Mouse (Mus musculus) heart, embryonic 10.5 days (tissue): Measurements from ENCODE around the gene B3gnt8. TPM values are rescaled to one million over a fixed set of nuclear protein-coding genes. Genes with fewer than 3 reads are reported as not detected.
A peak's percentile ranks its signal among the peaks of the same experiment; 100 is the strongest.
"Not testable (repeated sequence)": the region's sequence is repeated elsewhere in the genome, so short reads cannot be mapped to it uniquely, and the experiment has no call there.

Experiments used
- DNase-seq: peaks from one replicate; pipeline ENCODE4 v3.0.0-alpha.2; 2017; ENCODE audit warnings: low spot score
- H3K27ac ChIP-seq: fragments of 300-500 bp; sonication (generic); 2 replicates; pipeline ENCODE4 v1.5.1; 2016; ENCODE audit warnings: mild to moderate bottlenecking
- H3K27me3 ChIP-seq: fragments of 300-500 bp; sonication (generic); 2 replicates; pipeline ENCODE4 v1.6.1; 2016; ENCODE audit warnings: mild to moderate bottlenecking; ENCODE audit not compliant: poor library complexity, insufficient read depth, severe bottlenecking
- H3K36me3 ChIP-seq: fragments of 300-500 bp; sonication (generic); 2 replicates; pipeline ENCODE4 v1.6.1; 2016; ENCODE audit warnings: mild to moderate bottlenecking, moderate library complexity
- H3K4me1 ChIP-seq: fragments of 300-500 bp; sonication (generic); 2 replicates; pipeline ENCODE4 v1.6.1; 2016; ENCODE audit warnings: mild to moderate bottlenecking
- H3K4me3 ChIP-seq: fragments of 300-500 bp; sonication (generic); 2 replicates; pipeline ENCODE4 v1.5.1; 2016; ENCODE audit warnings: mild to moderate bottlenecking, moderate library complexity
- H3K9me3 ChIP-seq: fragments of 300-500 bp; sonication (generic); 2 replicates; pipeline ENCODE4 v1.6.1; 2016; ENCODE audit warnings: mild to moderate bottlenecking, moderate library complexity
- WGBS: fragments of 180-500 bp; shearing (Covaris S2); methylation state at CpG from one replicate; pipeline ENCODE4 v1.1.7; 2016; 5-methylcytosine and 5-hydroxymethylcytosine counted together
- polyA plus RNA-seq: library from polyadenylated mRNA; unstranded; fragments of >200 nt; fragmentation: Nextera tagmentation; extraction: Ambion mirVana; gene quantifications from 2 replicates; pipeline ENCODE4 v1.2.1, GENCODE M21; 2016

The B3gnt8 gene
- polyA plus RNA-seq: 5.2 and 5.4 TPM in 2 replicates

DNA sequence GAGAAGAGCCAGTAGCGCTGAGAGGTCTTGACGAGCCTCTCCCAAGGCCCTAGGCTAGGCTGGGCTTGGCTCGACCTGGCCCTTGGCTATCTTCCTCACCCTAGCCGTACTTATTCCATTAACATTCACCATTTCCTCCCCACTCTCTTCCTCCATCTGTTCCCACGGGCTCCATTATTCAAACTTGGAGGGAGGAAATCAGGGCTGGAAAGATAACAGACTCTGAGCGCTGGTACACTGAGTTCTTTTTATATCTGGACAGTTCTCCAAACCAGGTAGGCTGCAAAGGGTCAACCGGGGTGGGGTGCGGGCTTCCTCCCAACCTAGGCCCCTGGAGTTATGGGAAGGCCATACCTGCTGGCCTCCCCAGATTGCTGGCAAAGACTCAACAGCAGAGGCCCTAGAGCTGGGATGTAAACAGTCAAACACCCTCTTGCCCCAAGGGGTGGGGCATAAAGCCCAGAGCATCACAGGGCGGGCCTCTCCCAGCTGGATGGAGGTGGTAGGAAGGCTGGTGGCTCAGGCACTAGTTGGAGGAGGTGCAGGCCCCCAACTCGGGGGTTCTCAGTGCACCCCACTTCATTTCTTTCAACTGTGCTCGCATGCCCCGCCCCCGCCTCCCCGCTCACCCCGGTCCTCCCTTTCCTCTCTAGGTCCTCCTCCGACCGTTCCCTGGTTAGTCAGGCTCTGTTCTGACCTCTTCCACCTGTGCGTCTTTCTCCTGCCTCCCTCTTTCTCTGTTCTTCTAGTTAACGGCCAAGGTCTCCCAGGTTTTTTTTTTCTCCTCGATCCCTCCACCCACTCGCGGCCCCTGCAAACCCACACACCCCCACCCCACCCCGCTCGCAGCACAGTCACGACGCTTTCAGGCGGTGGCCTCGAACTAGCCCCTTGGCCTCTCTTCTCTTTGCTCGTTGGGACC is at the start of gene B3gnt8:
B3gnt8 (plus strand) TSS at position 146 of the 922 bp plus-strand sequence.
- 9% methylated on average over 29 of the region's 29 CpGs for WGBS
- peak within 1 kb of the TSS; percentile 74 for H3K27ac ChIP-seq
- peak within 1 kb of the TSS; percentile 63 for H3K4me3 ChIP-seq
- no peak for DNase-seq
- peaks cover 41% of the 10 kb centered on the region for H3K4me1 ChIP-seq
- 0 out of 2 replicates have a peak, but pooled peaks cover 9% of the 10 kb centered on the region for H3K27me3 ChIP-seq
- H3K36me3 ChIP-seq: peaks cover 59% of the 10 kb centered on the region
- no peaks in the 10 kb centered on the region for H3K9me3 ChIP-seq

DNA sequence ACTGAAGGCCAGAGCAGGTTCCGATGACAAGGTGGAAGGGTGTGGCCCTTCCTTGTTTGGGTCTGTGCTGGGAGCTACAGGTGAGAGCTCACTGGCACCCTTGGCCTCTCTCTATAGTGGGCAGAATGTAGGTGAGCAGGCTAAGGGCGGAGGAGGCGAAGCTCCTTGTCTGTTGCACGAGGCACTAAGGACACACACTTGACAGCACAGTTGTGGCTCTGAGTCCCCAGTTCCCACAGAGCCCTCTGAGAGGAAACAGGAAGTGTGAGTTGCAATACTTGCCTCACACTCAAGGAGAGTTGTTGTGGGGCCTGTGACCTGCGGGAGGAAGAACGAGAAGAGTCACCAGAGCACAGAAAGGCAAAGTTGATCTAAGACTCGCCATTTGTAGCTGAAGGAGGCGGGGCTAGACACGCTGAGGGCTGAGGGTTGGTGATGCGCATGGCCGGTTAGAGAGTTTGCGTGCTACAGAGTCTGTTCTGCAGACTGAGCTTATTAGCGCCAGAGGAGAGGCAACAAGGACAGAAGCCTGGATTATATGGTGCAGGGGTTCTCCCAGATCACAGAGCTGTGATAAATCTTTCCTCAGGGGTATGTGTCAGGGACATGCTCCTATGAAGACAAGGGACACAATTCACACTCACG is 49.5 kb upstream of the B3gnt8 start:
- 74% methylated on average over 14 of the region's 14 CpGs for WGBS
- not testable (repeated sequence) for H3K9me3 ChIP-seq, H3K27me3 ChIP-seq, H3K4me1 ChIP-seq, DNase-seq, H3K36me3 ChIP-seq, H3K4me3 ChIP-seq, H3K27ac ChIP-seq

DNA sequence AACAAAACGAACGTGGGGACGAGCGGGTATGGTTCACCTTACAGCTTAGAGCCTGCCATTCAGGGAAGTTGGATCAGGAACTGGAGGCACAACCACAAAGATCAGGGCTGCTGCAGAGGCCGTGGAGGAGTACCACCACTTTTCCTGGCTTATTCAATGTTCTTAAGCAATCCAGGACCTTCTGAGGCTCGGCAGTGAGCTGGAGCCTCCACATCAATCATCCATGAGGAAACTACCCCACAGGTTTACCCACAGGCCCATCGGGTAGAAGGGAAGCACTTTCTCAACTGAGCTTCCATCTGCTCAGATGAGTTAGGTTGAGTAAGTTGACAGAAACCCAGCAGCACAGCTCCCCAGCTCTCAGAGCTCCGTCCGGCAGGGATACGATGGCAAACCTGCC is 47.0 kb upstream of the B3gnt8 start:
- no peaks in the 10 kb centered on the region for H3K9me3 ChIP-seq
- H3K4me3 ChIP-seq: no peak overlapping the region
- no peak overlapping the region for H3K27ac ChIP-seq
- H3K4me1 ChIP-seq: 0 out of 2 replicates have a peak, but pooled peaks cover 3% of the 10 kb centered on the region
- no peaks in the 10 kb centered on the region for H3K36me3 ChIP-seq
- 0 out of 2 replicates have a peak, but pooled peaks cover 5% of the 10 kb centered on the region for H3K27me3 ChIP-seq
- 79% methylated on average over 10 of the region's 10 CpGs for WGBS
- DNase-seq: no peak

DNA sequence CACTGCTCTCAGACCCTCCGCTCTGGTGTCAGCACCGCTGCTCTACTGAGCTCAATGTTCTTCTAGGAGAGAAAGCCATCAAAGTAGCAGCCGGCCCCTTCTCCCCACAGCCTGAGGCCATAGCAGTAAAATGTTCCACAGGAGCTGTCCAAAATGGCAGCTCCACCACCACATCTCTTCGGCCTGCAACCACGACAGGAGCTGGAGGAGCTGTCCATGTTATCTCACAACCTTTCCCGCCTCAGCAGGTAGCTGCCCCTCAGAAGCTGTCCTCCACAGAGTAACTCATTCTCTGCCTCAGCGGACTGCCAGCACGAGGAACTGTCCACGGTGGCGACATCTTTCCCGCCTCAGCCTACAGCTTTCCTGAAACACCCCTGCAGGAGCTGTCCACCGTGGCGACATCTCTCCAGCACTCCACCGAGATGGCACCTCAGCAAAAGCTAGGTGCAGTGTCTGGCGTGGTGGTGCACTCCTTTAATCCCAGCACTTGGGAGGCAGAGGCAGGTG is 44.1 kb upstream of the B3gnt8 start:
- no peak overlapping the region for H3K4me3 ChIP-seq
- no peaks in the 10 kb centered on the region for H3K4me1 ChIP-seq
- no peaks in the 10 kb centered on the region for H3K36me3 ChIP-seq
- no peaks in the 10 kb centered on the region for H3K27me3 ChIP-seq
- H3K27ac ChIP-seq: no peak overlapping the region
- DNase-seq: no peak
- H3K9me3 ChIP-seq: no peaks in the 10 kb centered on the region
- whole genome bisulfite sequencing: 72% methylated on average over 15 of the region's 15 CpGs

DNA sequence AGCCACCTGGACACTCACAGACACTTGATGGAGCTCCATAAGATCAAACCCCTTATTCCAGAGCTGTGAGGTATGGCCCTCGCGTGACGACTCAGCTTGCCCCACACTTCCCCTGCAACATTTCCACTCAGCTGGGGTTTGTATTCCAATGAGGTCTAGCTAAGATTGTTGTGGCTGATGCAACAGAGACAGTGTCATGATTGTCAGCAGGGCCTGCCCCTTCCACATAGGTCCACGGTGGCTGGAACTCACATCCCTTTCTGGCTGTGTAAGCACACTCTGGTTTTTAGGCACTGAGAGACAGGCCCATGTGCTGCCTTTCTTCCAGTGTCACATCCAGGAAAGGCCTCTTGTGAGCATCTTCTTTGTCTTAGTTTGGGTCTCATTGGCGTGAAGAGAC is 41.8 kb upstream of the B3gnt8 start:
- Histone ChIP-seq H3K36me3 (no peaks in the 10 kb centered on the region), H3K27ac (no peak overlapping the region)
- 80% methylated on average over 5 of the region's 5 CpGs for WGBS

DNA sequence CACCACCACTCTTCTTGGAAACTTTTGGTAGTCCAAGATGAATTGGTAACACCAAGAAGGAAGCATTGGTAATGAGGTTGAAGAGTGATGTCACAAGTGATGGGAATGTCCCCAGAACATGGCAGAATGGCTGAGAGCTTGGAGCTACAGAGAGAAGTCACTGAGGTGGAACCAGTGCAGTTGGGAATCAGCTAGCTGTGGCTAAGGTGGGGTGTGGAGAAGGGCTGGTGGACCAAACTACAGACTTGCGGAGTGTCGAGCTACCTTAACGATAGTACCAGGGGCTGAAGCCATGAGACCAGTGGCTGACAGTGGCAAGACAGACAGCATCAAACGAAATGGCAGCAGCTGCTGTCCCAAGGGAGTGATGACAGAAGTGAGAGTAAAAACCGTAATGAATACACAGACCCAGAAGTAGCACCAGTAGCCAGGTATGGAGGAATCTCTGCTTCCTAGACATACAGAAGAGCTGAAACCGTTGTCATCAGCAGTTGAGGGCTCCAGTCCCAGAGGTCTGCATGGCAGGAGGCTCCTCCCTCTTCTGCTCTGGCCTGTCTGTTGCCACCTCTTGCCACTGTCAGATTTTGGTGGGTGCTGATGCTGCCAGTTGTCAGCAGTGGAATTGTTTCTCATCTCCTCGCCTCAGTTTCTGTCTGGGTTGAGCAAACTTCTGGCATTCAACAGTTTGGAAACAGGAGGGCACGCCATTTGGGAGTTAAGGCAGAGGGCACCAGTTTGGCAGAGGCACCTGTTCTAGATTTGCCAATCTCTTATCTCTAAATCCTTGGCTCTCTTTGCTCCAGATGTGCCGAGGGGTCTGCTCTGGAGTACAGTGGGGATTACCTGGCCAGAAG is 40.9 kb upstream of the B3gnt8 start:
- Histone ChIP-seq H3K27ac (no peak overlapping the region), H3K27me3 (no peaks in the 10 kb centered on the region), H3K9me3 (no peaks in the 10 kb centered on the region), H3K4me1 (no peaks in the 10 kb centered on the region), H3K36me3 (no peaks in the 10 kb centered on the region), H3K4me3 (no peak overlapping the region)
- DNase-seq: peak; percentile 51
- WGBS: 73% methylated on average over 9 of the region's 9 CpGs

More for the DNA sequence above, 41.8 kb upstream of the B3gnt8 start:
- Histone ChIP-seq H3K4me1 (no peaks in the 10 kb centered on the region), H3K9me3 (no peaks in the 10 kb centered on the region), H3K27me3 (no peaks in the 10 kb centered on the region), H3K4me3 (no peak overlapping the region)
- no peak for DNase-seq

DNA sequence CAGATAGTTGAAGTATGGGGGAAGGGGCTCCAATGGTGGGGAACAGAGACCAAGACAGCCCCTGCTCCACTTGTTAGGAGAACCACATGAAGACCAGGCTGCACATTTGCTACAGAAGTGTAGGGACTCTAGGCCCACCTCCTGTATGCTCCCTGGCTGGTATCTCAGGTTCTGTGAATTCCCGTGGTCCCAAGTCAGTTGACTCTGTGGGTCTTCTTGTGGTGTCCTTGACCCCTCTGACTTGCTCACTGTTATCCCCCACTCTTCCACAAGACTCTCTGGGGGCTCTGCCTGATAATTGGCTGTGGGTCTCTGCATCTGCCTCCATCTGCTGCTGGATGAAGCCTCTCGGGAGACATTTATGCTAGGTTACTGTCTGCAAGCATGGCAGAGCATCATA is 35.2 kb upstream of the B3gnt8 start:
- Histone ChIP-seq H3K27ac (no peak overlapping the region), H3K4me3 (no peak overlapping the region), H3K27me3 (no peaks in the 10 kb centered on the region), H3K36me3 (no peaks in the 10 kb centered on the region), H3K9me3 (no peaks in the 10 kb centered on the region), H3K4me1 (no peaks in the 10 kb centered on the region)
- DNase-seq: peak; percentile 64
- 77% methylated on average over 2 of the region's 2 CpGs for WGBS

DNA sequence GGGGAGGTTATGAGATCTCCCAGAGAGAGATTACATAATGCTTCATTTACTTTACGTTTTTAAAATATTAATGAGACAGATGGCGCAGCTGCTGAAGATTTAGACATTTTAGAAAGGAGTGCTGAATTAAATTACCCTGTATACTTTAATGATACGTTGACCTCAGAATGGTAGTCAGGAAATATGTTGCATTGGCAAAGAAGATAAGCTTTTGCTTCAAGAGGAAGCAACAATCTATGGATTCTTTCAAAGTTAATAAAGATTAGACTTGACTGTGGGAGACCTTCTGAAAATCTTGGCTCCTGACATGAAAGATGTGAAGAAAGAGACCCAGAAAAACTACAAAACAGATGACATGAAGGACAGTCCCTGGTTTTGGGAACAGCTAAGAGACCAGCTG is 32.6 kb upstream of the B3gnt8 start:
- H3K27ac ChIP-seq: no peak overlapping the region
- no peak overlapping the region for H3K4me3 ChIP-seq
- no peaks in the 10 kb centered on the region for H3K27me3 ChIP-seq
- H3K4me1 ChIP-seq: no peaks in the 10 kb centered on the region
- no peaks in the 10 kb centered on the region for H3K36me3 ChIP-seq
- no peaks in the 10 kb centered on the region for H3K9me3 ChIP-seq
- 79% methylated on average over 3 of the region's 3 CpGs for WGBS
- DNase-seq: no peak

DNA sequence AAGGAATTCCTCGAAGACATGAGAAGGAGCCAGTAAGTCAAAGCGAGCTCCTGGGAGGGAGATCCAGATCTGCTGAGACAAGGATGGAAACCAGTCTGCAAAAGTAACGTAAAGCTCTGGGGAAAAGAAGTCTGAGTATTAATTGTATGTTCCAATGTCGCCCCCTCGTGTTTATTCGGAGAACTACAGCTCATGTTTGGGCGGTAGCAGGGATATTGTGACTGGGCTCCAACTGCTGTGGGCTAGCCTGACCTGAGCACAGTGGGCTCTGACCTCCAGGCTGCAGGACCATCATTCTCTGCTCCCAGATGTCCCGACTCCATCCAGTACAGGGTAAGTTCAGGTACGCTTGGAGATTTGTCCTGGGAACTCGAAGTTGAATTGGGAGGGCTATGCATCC is 26.8 kb upstream of the B3gnt8 start:
- no peaks in the 10 kb centered on the region for H3K9me3 ChIP-seq
- DNase-seq: peak; percentile 78
- H3K27me3 ChIP-seq: no peaks in the 10 kb centered on the region
- no peak overlapping the region for H3K4me3 ChIP-seq
- no peaks in the 10 kb centered on the region for H3K36me3 ChIP-seq
- no peaks in the 10 kb centered on the region for H3K4me1 ChIP-seq
- WGBS: 11% methylated on average over 10 of the region's 10 CpGs
- H3K27ac ChIP-seq: no peak overlapping the region

DNA sequence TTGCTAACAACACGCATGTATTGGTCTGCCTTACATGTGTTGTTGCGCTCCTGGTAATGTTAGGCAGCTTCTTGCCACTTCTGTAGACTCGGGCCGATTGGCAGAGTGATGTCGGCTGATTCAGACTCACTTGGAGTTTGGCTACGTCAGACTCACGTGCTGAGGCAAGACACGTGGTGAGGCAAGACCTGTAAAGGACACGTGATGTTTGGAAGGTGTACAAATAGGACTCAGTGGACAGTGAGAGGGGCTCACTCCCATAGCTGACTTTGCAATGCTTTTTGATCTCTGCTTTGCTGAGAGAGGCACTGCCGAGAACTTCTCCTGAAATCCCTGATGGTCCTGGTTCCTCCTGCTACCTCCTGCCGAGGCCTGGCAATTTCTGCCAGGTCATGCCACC is 25.8 kb upstream of the B3gnt8 start:
- 78% methylated on average over 11 of the region's 11 CpGs for WGBS

DNA sequence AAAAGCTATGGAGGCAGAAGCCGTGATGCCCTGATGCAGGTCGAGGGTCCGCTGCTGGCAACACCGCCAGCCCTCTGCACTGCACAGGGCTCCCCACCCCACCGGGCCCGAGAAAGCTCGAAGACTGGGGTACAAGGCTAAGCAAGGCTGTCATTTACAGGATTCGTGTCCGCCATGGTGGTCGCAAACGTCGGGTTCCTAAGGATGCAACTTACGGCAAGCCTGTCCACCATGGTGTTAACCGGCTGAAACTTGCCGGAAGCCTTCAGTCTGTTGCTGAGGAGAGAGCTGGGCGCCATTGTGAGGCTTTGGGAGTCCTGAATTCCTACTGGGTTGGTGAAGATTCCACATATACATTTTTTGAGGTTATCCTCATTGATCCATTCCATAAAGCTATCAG is 25.1 kb upstream of the B3gnt8 start:
- Histone ChIP-seq H3K9me3 (no peaks in the 10 kb centered on the region), H3K36me3 (no peaks in the 10 kb centered on the region), H3K27ac (no peak overlapping the region), H3K4me3 (no peak overlapping the region), H3K27me3 (no peaks in the 10 kb centered on the region), H3K4me1 (no peaks in the 10 kb centered on the region)
- peak; percentile 42 for DNase-seq
- 79% methylated on average over 16 of the region's 16 CpGs for WGBS

More for the DNA sequence above, 25.8 kb upstream of the B3gnt8 start:
- H3K27ac ChIP-seq: no peak overlapping the region
- no peaks in the 10 kb centered on the region for H3K9me3 ChIP-seq
- H3K36me3 ChIP-seq: no peaks in the 10 kb centered on the region
- no peak overlapping the region for H3K4me3 ChIP-seq
- no peaks in the 10 kb centered on the region for H3K27me3 ChIP-seq
- DNase-seq: peak; percentile 72
- no peaks in the 10 kb centered on the region for H3K4me1 ChIP-seq

DNA sequence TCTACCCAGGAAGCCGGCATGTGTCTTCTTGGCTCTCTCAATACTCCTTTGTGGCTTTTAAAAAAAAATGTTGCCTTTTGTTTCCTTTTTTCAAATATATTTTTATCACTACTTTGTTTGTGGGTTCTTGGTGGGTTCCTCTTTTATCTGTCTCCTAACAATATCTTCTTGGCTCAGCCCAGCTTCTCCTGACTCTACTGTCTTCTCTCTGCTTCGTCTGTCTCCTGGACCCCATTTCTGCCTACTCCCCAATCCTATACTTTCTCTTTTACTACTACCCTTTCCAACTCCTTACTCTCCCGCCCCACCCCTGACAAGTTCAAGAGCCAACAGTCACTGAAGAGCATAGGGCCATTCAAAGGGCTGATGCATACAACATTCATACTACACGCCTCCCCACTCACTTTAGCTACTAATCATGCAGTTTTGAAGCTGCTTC is 19.8 kb upstream of the B3gnt8 start:
- Histone ChIP-seq H3K4me1 (no peaks in the 10 kb centered on the region), H3K27ac (no peak overlapping the region), H3K9me3 (no peaks in the 10 kb centered on the region), H3K36me3 (no peaks in the 10 kb centered on the region), H3K27me3 (0 out of 2 replicates have a peak, but pooled peaks cover 5% of the 10 kb centered on the region), H3K4me3 (no peak overlapping the region)
- WGBS: 76% methylated on average over 4 of the region's 4 CpGs
- no peak for DNase-seq
